Mouse (Mus musculus) c-Kit-positive CD71-positive TER-119-positive erythroid progenitor cells, embryonic 14.5 days (primary cell): ENCODE measurements around the gene Adamts3.

ENCODE experiments used
- DNase-seq: peaks from one replicate; pipeline ENCODE4 v3.0.0-alpha.2; 2013; ENCODE audit warnings: low spot score

Adamts3 gene

DNA sequence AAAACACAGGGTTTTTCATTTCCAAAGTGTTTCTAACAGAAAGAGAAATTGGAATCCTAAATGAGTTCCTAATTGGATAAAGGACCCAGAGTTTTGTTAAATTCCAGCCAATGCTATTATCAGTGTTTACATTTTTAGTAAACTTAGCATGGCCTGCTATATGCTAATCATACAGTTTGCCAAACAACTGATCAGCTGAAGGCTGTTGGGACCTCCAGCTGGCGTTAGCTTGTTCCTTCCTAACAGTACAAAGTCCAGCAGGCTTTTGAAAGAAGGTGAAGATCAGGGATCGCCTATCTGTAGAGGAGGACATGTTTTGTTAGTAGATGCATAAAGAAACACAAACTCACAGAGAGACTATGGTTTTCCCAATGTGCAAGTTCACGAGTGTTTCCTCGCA is 173.7 kb downstream of the Adamts3 start:
- DNase-seq = no peak

DNA sequence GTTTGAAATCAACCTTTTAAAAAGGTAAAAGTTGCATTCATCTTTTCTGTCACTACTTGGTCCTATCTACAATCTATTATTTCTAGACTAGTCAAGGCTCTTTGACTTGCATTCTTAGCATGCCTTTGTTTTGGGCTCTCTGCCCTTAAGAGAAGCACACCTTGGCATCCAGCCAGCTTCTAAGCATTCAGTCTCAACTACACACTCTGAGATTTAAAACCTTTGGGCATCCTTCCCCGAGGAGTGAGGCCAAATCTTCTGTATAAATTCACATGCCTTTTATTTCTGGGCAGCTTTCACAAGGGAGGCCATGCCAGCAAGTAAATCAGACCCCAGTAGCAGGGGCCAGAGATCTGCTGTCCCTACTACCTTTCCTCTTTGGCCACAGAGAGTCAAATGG is 178.9 kb downstream of the Adamts3 start:
- DNase-seq = no peak

DNA sequence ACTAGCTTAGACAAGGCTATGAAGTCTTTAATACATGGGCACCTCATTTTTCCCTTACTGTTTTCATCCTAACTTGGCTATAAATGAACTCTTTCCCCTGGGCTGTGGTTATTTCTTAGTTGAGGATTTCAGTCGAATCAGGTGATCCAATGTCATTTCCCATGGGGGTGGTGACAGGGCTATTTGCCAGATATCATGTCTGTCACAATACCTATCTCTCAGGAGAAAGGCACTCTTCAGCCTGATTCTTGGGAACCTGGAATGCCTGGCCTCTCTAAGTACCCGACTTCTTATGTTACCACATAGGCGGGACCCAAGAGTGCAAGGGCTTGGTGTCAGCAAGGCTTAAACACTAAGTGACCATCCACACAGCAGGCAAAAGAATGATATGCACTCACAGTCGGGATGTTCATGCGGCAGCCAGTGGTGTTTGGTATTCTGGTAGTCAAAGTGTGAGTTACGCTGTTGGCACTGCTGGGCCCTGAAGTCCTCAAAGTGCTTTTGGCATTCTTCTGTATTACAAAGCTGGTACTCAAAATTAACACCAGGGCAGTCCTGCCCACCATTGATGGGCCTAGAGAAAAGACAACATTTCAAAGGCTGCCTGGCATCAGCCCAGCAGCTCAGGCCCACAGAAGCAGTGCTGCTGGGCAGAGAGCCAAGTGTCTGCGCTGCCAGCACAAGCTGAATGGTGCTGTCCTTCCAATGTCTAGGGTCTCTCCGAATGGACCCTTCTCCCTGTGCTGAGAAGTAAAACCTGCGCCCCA is 181.7 kb downstream of the Adamts3 start:
- DNase-seq = no peak

DNA sequence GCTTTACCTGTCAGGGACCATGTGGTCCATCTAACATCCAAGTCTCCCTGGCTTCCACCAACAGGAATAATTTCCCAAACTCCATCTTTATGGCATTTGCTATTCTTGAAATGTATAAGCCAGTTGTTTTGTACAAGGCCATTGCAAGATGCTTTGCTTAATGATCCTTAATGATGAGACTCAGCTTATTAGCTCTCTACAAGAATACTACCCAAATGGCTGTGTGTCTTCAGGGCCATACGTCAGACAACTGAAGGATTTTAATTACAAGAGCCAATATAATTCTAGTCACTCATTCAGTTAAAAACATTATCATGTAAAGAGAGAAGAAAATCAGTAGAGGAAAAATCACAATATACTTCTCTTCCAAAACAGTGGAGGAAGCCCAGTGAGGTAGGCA is 195.3 kb downstream of the Adamts3 start:
- no peak for DNase-seq

DNA sequence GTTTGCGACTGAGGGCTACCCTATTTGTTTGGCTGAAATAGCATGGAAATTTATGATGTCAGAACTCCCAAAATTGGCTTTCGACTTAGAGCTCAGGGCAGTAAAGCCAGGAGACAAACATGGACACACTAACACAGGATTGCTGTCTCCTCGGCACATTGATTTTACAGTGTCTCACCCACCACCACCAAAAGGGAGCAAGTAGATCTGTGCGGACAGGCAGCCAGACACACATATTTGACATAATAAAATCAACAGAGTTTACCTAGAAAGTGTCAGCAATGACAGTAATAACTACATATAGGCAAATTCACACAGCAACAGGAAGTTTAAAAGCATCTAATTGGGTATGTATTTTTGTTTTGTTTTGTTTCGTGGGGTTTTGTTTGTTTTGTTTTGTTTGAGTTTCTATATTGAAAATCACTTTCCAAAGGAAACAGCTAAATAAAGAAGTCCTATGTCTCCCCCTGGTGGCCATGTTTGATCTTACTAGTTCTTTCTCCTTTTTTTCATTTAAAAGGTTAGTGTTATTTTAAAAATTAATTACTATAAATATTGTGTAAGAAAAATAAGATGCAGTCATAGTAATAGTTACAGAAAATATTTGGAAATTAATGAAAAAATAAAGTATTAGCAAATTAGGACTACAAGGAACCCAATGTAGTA is 203.1 kb downstream of the Adamts3 start:
- peak; percentile 49 for DNase-seq

DNA sequence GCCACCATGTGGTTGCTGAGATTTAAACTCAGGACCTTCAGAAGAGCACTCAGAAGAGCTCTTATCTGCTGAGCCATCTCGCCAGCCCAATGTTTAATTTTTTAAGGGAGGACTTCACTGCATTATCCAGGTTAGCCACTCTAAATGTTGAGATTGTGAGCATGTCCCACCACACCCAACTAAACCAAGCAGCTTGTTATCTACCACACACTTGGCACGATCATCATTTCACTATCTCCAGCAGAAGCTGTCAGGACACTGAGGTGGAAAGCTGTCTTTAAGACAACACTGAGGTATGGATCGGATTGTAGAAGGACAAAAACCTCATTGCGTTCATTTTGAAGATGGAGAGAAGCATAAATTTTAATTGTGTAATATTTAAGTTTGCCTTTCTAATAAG is 205.0 kb downstream of the Adamts3 start:
- DNase-seq = no peak

DNA sequence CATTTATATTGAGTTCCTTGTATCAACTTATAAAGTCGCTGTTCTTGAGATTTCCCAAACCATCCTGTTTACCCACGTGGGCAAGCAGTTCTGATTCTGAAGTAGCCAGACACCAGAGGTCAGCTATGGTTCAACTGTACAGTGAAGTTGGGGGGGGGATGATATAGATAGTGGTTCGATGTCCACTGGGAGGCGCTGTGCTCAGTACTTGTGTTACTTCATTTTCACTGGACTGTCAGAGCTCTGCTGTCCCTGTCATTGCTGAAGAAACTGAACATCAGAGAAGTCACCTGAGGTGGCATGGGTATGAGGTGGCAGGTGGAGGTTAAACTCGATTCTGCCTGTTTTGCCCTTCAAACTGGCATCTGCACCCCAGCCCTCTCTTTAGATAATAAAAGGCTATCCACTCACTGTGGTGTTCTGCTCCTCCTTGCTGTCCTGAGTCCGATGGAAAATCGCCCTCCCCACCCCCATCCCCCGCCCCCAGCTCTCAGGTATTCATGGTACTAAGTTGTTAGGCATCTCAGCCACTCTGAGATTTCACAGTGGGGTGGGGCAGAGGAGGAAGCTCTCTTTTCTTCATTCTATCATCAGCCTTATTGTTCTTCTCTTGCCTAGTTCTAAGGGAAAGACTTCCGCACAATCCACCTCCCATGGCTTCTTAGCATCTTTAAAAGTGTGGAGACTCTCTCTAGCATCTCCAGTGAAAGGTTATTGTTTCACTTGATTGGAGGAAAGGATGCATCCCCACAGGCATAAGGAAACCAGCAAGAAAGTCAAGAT is 208.9 kb downstream of the Adamts3 start:
- DNase-seq = no peak

DNA sequence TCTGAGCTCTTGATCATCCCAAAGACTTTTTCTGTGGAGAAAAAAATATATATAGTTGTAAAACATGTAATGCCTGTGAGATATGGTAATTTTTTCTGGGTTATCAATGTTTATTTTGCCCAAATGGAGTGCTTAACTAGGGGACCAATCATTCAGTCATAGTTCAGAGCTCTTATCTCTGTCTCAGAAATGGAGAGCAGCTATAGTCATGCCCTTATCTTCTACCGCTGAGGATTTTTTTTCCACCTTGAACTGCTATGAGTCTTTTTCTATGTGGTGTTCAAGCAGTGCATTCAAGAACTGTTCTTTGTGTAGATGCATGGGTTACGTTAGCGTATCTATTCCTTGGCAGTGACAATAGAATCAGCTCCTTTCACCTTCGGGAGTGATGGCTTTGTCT is 210.2 kb downstream of the Adamts3 start:
- DNase-seq = no peak

DNA sequence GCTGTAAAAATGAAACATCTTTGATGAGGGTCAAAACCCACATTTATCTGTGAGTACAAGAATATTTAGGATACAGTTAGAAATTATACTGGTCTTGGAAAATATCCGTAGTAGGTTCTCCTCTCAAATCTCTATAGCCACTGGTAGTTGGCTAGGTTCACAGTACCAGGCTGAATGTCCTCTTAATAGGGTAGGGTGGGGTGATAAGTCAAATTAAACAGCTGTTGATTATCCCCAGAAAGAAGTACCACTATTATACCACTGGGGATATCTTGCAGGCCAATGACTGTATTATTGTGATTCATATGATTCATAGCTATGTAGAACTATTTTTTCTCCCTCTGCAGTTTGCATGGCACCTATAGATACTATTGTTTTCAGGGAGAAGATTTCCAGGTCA is 228.8 kb downstream of the Adamts3 start:
- no peak for DNase-seq

DNA sequence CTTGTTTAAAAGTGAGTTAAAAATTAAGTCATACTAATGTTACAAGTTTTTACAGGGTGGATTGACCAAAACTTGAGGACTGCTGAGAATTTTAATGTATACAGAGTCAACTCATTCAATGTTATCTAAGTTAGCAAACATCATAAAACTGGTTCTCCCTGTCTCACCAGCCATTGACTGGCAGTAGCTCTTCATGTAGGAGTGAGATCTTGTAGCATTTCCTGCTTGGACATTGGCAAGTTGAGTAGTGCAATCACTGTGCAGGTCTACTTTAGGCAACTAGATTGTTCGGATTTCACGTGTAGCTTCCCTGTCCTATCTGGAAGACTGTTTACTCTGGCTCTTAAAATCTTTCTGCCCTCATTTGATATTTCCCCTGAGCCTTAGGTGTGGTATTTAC is 229.3 kb downstream of the Adamts3 start:
- DNase-seq = no peak

DNA sequence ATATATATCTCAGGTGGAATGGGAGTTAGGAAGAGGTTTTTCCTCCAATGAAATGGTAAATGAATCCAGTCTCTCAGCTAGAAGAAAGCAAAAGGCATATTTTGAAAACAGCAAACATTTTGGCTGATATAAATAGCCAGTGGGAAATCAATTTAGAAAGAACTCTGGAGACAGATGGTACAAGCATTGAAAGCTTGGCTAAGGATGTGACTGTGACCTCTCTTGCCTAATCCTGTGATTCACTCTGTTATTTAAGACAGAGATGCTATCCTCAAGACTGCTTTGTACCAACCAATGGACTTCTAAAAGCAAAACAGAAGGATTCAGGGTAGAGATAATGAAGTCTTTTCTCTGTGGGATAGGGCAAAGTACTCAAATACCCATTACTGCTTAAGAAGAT is 236.2 kb downstream of the Adamts3 start:
- DNase-seq = no peak

DNA sequence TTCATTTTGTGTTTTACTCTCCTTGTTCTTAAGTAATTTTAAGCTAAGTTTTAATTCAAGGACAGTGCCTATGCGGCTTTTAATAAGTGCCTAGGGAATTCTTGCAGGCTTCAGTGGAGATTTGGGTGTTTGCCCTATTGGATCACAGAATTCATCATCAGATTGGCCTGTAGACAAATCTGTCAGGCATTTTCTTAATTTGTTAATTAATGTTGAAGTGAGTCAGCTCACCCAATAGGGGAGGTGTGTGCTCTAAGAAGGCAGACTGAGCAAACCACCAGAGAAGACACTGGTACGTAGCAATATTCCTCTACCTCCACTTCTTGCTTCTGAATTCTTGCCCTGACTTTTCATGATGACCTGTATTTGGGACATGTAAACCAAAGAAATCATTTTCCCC is 247.7 kb downstream of the Adamts3 start:
- DNase-seq = no peak

DNA sequence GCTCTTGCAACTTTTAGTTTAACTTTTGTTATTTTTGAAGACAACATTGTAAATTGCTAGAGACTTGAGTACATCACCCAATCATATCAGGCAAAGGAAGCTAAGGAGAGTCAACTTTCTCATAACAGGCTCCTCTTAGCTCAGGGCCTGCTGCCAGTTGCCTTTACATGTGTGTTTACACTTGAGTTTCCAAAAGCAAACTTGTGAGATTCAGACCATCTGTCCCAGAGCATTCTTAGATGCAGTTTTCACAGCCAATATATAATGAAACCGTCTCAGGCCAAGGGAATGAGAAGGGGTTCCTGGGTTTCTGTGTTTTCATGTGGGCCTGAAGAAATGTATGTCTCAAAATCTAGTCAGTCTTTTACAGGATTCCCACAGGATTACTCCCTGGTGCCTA is 251.5 kb downstream of the Adamts3 start:
- no peak for DNase-seq
